Mouse (Mus musculus) lung, postnatal 0 days (tissue): ENCODE measurements around the gene Zfp385a. TPM values are rescaled to one million over a fixed set of nuclear protein-coding genes. Genes with fewer than 3 reads are reported as not detected.

ENCODE experiments used
- ATAC-seq: fragments of 200-750 bp; cut with Nextera tagmentation; 2 replicates; pipeline ENCODE4 v1.8.0; 2017; ENCODE audit warnings: moderate library complexity
- DNase-seq: peaks from one replicate; pipeline ENCODE4 v3.0.0-alpha.2; 2016; ENCODE audit warnings: low spot score
- H3K27ac ChIP-seq: fragments of 300-500 bp; sonication (generic); 2 replicates; pipeline ENCODE4 v1.5.1; 2014; ENCODE audit warnings: antibody characterized with exemption, mild to moderate bottlenecking, low read length, mixed read lengths
- H3K27me3 ChIP-seq: fragments of 300-500 bp; sonication (generic); replicated peaks from 2 replicates; pipeline ENCODE4 v1.6.1; 2014; ENCODE audit warnings: low read length, mixed read lengths; ENCODE audit not compliant: insufficient read depth
- H3K36me3 ChIP-seq: fragments of 300-500 bp; sonication (generic); 2 replicates; pipeline ENCODE4 v1.6.1; 2014; ENCODE audit warnings: low read length, mixed read lengths; ENCODE audit not compliant: insufficient read depth
- H3K4me1 ChIP-seq: fragments of 300-500 bp; sonication (generic); 2 replicates; pipeline ENCODE4 v1.6.1; 2014; ENCODE audit warnings: antibody characterized with exemption, low read depth, low read length, mixed read lengths; ENCODE audit not compliant: insufficient read depth
- H3K4me2 ChIP-seq: fragments of 300-500 bp; sonication (generic); replicated peaks from 2 replicates; pipeline ENCODE4 v1.6.1; 2014; ENCODE audit warnings: low read depth, mild to moderate bottlenecking, low read length, moderate library complexity, mixed read lengths
- H3K4me3 ChIP-seq: fragments of 300-500 bp; sonication (generic); 2 replicates; pipeline ENCODE4 v1.5.1; 2014; ENCODE audit warnings: low read depth, low read length
- H3K9ac ChIP-seq: fragments of 300-500 bp; sonication (generic); replicated peaks from 2 replicates; pipeline ENCODE4 v1.6.1; 2014; ENCODE audit warnings: low read depth, mild to moderate bottlenecking
- H3K9me3 ChIP-seq: fragments of 300-500 bp; sonication (generic); 2 replicates; pipeline ENCODE4 v1.6.1; 2016; ENCODE audit warnings: low read length, mixed read lengths
- CTCF ChIP-seq: IDR thresholded peaks from 2 replicates; pipeline ENCODE4 v1.5.1; 2016; ENCODE audit warnings: antibody characterized with exemption, mild to moderate bottlenecking
- EP300 ChIP-seq: IDR thresholded peaks from 2 replicates; pipeline ENCODE4 v1.6.1; 2016; ENCODE audit warnings: antibody characterized with exemption, mild to moderate bottlenecking, control low read depth
- WGBS: fragments of 180-500 bp; shearing (Covaris S2); extraction: QIAGEN DNeasy Blood & Tissue Kit; methylation state at CpG from one replicate; pipeline ENCODE4 v1.1.7; 2014; 5-methylcytosine and 5-hydroxymethylcytosine counted together
- polyA plus RNA-seq: library from polyadenylated mRNA; unstranded; fragments of >200 nt; fragmentation: Nextera tagmentation; extraction: Ambion mirVana; gene quantifications from 2 replicates; pipeline ENCODE4 v1.2.1, GENCODE M21; 2015

Gene Zfp385a
- polyA plus RNA-seq, 1 experiment from 2014 or later, result 6.5 TPM

DNA sequence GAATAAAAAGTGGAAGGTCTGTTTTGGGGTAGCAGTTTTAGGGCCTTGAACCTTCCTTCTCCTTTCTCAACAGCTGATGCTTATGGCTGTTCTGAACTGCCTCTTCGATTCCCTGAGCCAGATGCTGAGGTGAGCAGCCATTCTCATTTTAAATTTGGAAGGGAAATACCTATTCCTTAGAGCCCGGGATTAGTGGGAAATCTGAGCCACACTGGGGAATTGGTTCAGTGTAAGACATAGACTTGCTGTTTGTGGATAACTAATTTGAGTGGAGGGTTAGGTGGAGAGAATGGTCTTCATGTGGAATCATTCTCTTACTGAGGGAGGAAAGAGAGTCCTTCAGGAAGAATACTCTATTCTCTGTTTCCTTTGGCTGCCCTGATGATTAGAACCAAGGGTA is 45.2 kb downstream of the Zfp385a start:
- no peak for TF ChIP-seq CTCF
- TF ChIP-seq EP300, result no peak
- Histone ChIP-seq H3K9ac (no peak overlapping the region), H3K4me3 (no peak overlapping the region), H3K4me1 (no peaks in the 10 kb centered on the region), H3K27me3 (no peaks in the 10 kb centered on the region), H3K27ac (no peak overlapping the region), H3K36me3 (peaks cover 12% of the 10 kb centered on the region; the same call in 1 of the 2 replicates), H3K4me2 (no peak overlapping the region), H3K9me3 (no peaks in the 10 kb centered on the region)
- 90% methylated on average over 2 of the region's 2 CpGs for WGBS
- ATAC-seq (no peak), DNase-seq (no peak)

DNA sequence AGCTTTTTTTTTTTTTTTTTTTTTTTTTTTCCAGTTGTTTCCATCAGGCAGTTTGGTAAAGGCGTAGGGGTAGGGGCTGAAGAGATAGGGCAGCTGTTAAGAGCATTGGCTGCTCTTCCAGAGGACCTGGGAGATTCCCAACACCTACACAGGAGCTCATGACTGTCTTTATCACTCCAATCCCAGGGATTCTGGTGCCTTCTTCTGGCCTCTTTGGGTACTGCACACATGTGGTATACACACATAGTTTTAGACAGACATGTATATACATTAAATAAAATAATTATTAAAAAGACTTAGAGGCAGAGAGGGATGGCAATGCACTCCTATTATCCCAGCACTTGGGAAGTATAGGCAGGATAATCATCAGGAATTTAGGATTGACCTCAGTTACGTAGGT is 46.5 kb downstream of the Zfp385a start:
- TF ChIP-seq CTCF (peak; percentile 39), EP300 (no peak)

DNA sequence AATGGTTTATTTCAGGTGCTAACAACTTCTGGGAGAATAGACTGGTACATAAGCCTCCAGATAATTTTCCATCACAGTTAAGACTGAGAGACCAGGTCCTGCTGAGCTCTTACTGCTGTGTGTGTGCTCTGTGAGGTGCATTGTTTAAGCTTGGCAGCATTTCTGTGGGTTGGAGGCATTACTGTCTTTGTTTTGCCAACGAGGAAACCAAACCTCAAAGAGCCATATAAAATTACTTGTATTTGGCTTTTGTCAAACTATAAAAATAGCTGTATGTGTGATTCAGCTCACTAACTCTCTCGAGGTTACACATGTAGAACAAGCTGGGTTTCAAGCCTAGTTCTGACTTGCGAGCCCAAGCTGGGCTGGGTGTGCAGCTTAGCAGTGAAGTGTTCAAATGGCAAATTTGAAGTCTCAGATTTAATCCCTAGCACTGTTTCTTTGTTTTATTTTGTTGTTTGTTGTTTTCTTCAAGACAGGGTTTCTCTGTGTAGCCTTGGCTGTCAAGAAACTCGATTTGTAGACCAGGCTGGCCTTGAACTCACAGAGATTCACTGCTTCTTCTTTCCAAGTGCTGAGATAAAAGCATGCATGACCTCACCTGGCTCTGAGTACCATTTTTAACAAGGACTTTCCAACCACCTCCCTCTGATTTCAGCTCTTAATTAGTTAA is 47.1 kb downstream of the Zfp385a start:
- H3K4me3 ChIP-seq, result no peak overlapping the region
- no peak overlapping the region for H3K4me2 ChIP-seq
- H3K9me3 ChIP-seq, result no peaks in the 10 kb centered on the region
- no peak for ATAC-seq
- no peak for DNase-seq
- H3K36me3 ChIP-seq, result peaks cover 12% of the 10 kb centered on the region; the same call in 1 of the 2 replicates
- H3K4me1 ChIP-seq, result no peaks in the 10 kb centered on the region
- no peak overlapping the region for H3K27ac ChIP-seq
- no peaks in the 10 kb centered on the region for H3K27me3 ChIP-seq
- H3K9ac ChIP-seq, result no peak overlapping the region
- TF ChIP-seq CTCF, result no peak
- TF ChIP-seq EP300, result no peak
- 87% methylated on average over 4 of the region's 4 CpGs for WGBS

More for the DNA sequence above, 46.5 kb downstream of the Zfp385a start:
- whole genome bisulfite sequencing, result 98% methylated on average over 2 of the region's 2 CpGs
- H3K27ac ChIP-seq, result no peak overlapping the region
- H3K9ac ChIP-seq, result no peak overlapping the region
- H3K27me3 ChIP-seq, result no peaks in the 10 kb centered on the region
- peaks cover 12% of the 10 kb centered on the region; the same call in 1 of the 2 replicates for H3K36me3 ChIP-seq
- no peak overlapping the region for H3K4me2 ChIP-seq
- DNase-seq (no peak), ATAC-seq (no peak)
- H3K9me3 ChIP-seq, result no peaks in the 10 kb centered on the region
- H3K4me3 ChIP-seq, result no peak overlapping the region
- no peaks in the 10 kb centered on the region for H3K4me1 ChIP-seq

- no peak overlapping the region for H3K27ac ChIP-seq
- H3K9ac ChIP-seq, result no peak overlapping the region
- no peak overlapping the region for H3K4me2 ChIP-seq
- 0 out of 2 replicates have a peak, but pooled peaks cover 3% of the 10 kb centered on the region for H3K4me1 ChIP-seq
- WGBS, result 87% methylated on average over 9 of the region's 9 CpGs
- ATAC-seq (no peak), DNase-seq (no peak)
- no peaks in the 10 kb centered on the region for H3K27me3 ChIP-seq
- TF ChIP-seq EP300 (no peak), CTCF (no peak)
- H3K36me3 ChIP-seq, result peaks cover 9% of the 10 kb centered on the region; the same call in 1 of the 2 replicates
- H3K4me3 ChIP-seq, result no peak overlapping the region
- no peaks in the 10 kb centered on the region for H3K9me3 ChIP-seq
These were observed 49.0 kb downstream of the Zfp385a start for GRCm38 (mm10) chr15:103290843-103291242.

DNA sequence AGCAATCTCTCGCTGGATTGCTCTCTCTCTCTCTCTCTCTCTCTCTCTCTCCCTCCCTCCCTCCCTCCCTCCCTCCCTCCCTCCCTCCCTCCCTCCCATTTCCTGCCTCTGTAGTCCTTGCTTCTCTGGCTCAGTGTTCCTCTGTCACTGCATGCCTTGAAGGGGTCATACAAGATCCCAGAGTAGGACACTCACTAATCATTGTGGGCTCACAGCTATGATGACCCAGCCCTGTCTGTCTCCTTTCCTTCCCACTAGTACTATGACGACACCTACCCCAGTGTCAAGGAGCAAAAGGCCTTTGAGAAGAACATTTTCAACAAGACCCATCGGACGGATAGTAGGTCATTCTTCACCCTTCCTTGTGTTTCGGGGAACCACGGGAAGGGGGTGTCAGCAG is 49.5 kb downstream of the Zfp385a start:
- no peak for DNase-seq
- Histone ChIP-seq H3K9me3 (no peaks in the 10 kb centered on the region), H3K4me2 (no peak overlapping the region), H3K36me3 (peaks cover 9% of the 10 kb centered on the region; the same call in 1 of the 2 replicates), H3K27ac (no peak overlapping the region), H3K9ac (no peak overlapping the region), H3K27me3 (no peaks in the 10 kb centered on the region), H3K4me1 (peaks cover 3% of the 10 kb centered on the region; the same call in 1 of the 2 replicates), H3K4me3 (no peak overlapping the region)
- 60% methylated on average over 6 of the region's 6 CpGs for WGBS
- ATAC-seq, result peak; percentile 31; the same call in 1 of the 2 replicates
- TF ChIP-seq CTCF (no peak), EP300 (no peak)

DNA sequence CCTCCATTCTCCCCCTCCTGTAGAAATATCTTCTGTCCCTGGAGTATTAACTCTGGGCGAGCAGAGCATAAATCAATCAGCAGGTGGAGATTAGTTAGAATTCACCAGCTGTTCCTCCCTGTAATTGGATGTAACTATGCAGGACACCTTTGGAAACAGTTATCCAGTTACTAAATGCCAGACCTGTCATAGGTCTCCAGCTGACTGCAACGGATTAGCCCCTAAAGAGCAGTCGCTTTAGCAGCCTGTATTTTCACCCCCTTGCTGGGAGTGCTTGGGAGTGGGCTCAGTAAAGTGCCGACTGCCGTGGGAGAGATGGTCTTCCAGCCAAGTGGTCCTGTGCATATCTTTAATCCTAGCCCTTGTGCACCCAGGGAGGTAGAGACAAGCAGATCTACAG is 50.3 kb downstream of the Zfp385a start:
- Histone ChIP-seq H3K4me1 (peaks cover 3% of the 10 kb centered on the region; the same call in 1 of the 2 replicates), H3K9ac (no peak overlapping the region), H3K4me3 (no peak overlapping the region), H3K36me3 (peaks cover 9% of the 10 kb centered on the region; the same call in 1 of the 2 replicates), H3K9me3 (no peaks in the 10 kb centered on the region), H3K4me2 (no peak overlapping the region), H3K27ac (no peak overlapping the region), H3K27me3 (no peaks in the 10 kb centered on the region)
- no peak for TF ChIP-seq EP300
- no peak for TF ChIP-seq CTCF
- no peak for DNase-seq
- ATAC-seq, result no peak
- WGBS, result 67% methylated on average over 5 of the region's 5 CpGs
